Mouse (Mus musculus) hindbrain, embryonic 10.5 days (tissue): ENCODE results near the gene Cog8. TPM values are rescaled to one million over a fixed set of nuclear protein-coding genes. Genes with fewer than 3 reads are reported as not detected.

ENCODE experiments used
- polyA plus RNA-seq: library from polyadenylated mRNA; unstranded; fragments of >200 nt; fragmentation: Nextera tagmentation; extraction: Ambion mirVana; gene quantifications from 2 replicates; pipeline ENCODE4 v1.2.1, GENCODE M21; 2016

The Cog8 gene
- polyA plus RNA-seq, 1 experiment from 2014 or later: 43.5 TPM

Other genes with a start within 250 kb of the Cog8 start
- 0.04 and 0.13 TPM in 2 replicates for gene Has3, start 186.4 kb downstream of the Cog8 start, polyA plus RNA-seq
- 58.3 and 85.0 TPM in 2 replicates for gene Utp4, start 163.1 kb downstream of the Cog8 start, polyA plus RNA-seq
- gene Sntb2, start 120.9 kb downstream of the Cog8 start, polyA plus RNA-seq: 9.2 and 9.7 TPM in 2 replicates
- 73.0 and 85.7 TPM in 2 replicates for gene Vps4a, start 25.5 kb downstream of the Cog8 start, polyA plus RNA-seq
- gene Pdf, start 8.1 kb downstream of the Cog8 start, polyA plus RNA-seq: 50.7 and 58.1 TPM in 2 replicates
- 96.4 and 114 TPM in 2 replicates for gene Nip7, start 188 bp upstream of the Cog8 start, polyA plus RNA-seq
- gene Tmed6, start 9.0 kb upstream of the Cog8 start, polyA plus RNA-seq: not detected in 2 replicates
- 17.6 and 18.5 TPM in 2 replicates for gene Terf2, start 39.9 kb upstream of the Cog8 start, polyA plus RNA-seq
- 138 and 157 TPM in 2 replicates for gene Cyb5b, start 94.0 kb upstream of the Cog8 start, polyA plus RNA-seq
- 8.7 and 9.9 TPM in 2 replicates for gene Nfat5, start 236.8 kb upstream of the Cog8 start, polyA plus RNA-seq